Mouse (Mus musculus) ES-Bruce4 (cell line): ENCODE measurements at regions not wholly inside any gene's neighbourhood (a gene's known extent, or its start where the extent isn't known, plus 50 kb on each side); places are given as distances from the start of the nearest gene placed in this dataset.

Experiments used
- CTCF ChIP-seq: IDR thresholded peaks from one replicate; pipeline ENCODE4 v1.8.1; 2011; ENCODE audit warnings: low read depth, low read length
- POLR2A ChIP-seq: IDR thresholded peaks from one replicate; pipeline ENCODE4 v1.8.1; 2011; ENCODE audit warnings: low read length; ENCODE audit not compliant: insufficient read depth

DNA sequence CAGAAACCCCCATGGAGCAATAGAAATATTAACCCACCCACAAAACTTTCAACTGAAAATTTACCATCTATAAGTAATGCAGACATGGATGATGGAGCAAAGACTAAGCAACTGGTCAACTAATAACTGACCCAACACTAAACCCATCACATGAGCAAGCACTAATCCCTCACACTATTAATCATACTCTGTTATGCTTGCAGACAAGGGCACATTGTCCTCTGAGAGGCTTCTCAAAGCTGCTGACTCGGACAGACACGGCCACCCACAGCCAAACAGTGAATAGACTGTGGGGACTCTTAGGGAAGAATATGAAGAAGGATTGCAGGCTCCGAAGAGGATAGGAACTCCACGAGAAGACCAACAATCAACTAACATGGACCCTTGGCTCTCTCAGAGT lies 66.6 kb upstream of the Magi2 start:
- TF ChIP-seq CTCF (no peak), POLR2A (no peak)
